Comparison of ENCODE assay signal across 14 mouse cellular contexts in genomic region chr4:43497405-43497804, GRCm38 (mm10). TPM values are rescaled to one million over a fixed set of nuclear protein-coding genes. Genes with fewer than 3 reads are reported as not detected.
A peak's percentile ranks its signal among the peaks of the same experiment; 100 is the strongest.
DNase-seq lines count a peak whose midpoint lies in the region; ATAC-seq lines count a peak whose summit lies in the region.
"Had no signal": no experiment of that assay in that cellular context is flagged by ENCODE, and none has a peak within 500 bp of the region (broad histone marks: within the 10 kb centered on the region; RNA-seq: fewer than 3 reads in every experiment).

No protein-coding gene starts in this region.

- peak overlapping the region; percentile 69; the same call in 1 of the 2 replicates for H3K4me3 ChIP-seq in heart, embryonic 15.5 days
- no peak overlapping the region; the same call in 1 of the 2 replicates for H3K4me3 ChIP-seq in midbrain, embryonic 12.5 days
- H3K4me3 ChIP-seq in midbrain, embryonic 14.5 days (replicated peaks; ENCODE audit: low read depth, low read length), result no peak overlapping the region
- peak overlapping the region; percentile 75 for H3K4me3 ChIP-seq in kidney, embryonic 16.5 days (ENCODE audit: low read length)
- H3K4me3 ChIP-seq in stomach, embryonic 15.5 days (replicated peaks), result 0 out of 2 replicates have a peak overlapping the region, but pooled peaks have one; percentile 62

- WGBS in heart, embryonic 15.5 days, result 88% methylated on average over 8 of the region's 8 CpGs
- WGBS in midbrain, embryonic 12.5 days, result 95% methylated on average over 8 of the region's 8 CpGs
- 97% methylated on average over 8 of the region's 8 CpGs for WGBS in midbrain, embryonic 14.5 days
- WGBS in kidney, embryonic 16.5 days, result 86% methylated on average over 8 of the region's 8 CpGs
- WGBS in stomach, embryonic 15.5 days, result 90% methylated on average over 8 of the region's 8 CpGs

- H3K9ac ChIP-seq in heart, embryonic 15.5 days, result no peak overlapping the region
- H3K9ac ChIP-seq in midbrain, embryonic 12.5 days (replicated peaks), result no peak overlapping the region
- H3K9ac ChIP-seq in midbrain, embryonic 14.5 days (replicated peaks; ENCODE audit: low read length), result no peak overlapping the region
- H3K9ac ChIP-seq in kidney, embryonic 16.5 days (replicated peaks; ENCODE audit: low read length), result no peak overlapping the region
- no peak overlapping the region for H3K9ac ChIP-seq in stomach, embryonic 15.5 days

- DNase-seq in heart, adult 8-10 months (ENCODE audit: low spot score), result no peak
- no peak for DNase-seq in midbrain, embryonic 14.5 days
- no peak for DNase-seq in adrenal gland, postnatal 4 days (ENCODE audit: low spot score in 2 of 2)
- no peak for DNase-seq in cerebellum, postnatal 4 days (ENCODE audit: low spot score in 2 of 2)
- DNase-seq: cerebellum, postnatal 14 days; thymus, postnatal 25 days had no signal

- no peaks in the 10 kb centered on the region for H3K9me3 ChIP-seq in heart, embryonic 15.5 days (replicated peaks)
- H3K9me3 ChIP-seq in midbrain, embryonic 12.5 days, result no peaks in the 10 kb centered on the region
- H3K9me3 ChIP-seq in midbrain, embryonic 14.5 days (ENCODE audit: control insufficient read depth, low read length), result no peaks in the 10 kb centered on the region
- no peaks in the 10 kb centered on the region for H3K9me3 ChIP-seq in kidney, embryonic 16.5 days (ENCODE audit: low read length)
- H3K9me3 ChIP-seq in stomach, embryonic 15.5 days, result no peaks in the 10 kb centered on the region
- H3K9me3 ChIP-seq: hindbrain, embryonic 10.5 days had no signal

- peaks cover 57% of the 10 kb centered on the region for H3K4me1 ChIP-seq in heart, embryonic 15.5 days (replicated peaks)
- H3K4me1 ChIP-seq in midbrain, embryonic 12.5 days, result peaks cover 39% of the 10 kb centered on the region
- peaks cover 17% of the 10 kb centered on the region for H3K4me1 ChIP-seq in midbrain, embryonic 14.5 days (ENCODE audit: control insufficient read depth, insufficient read depth, low read length)
- H3K4me1 ChIP-seq in kidney, embryonic 16.5 days (ENCODE audit: insufficient read depth, low read length), result peaks cover 35% of the 10 kb centered on the region
- peaks cover 30% of the 10 kb centered on the region for H3K4me1 ChIP-seq in stomach, embryonic 15.5 days

- peak overlapping the region; percentile 88 for H3K4me2 ChIP-seq in heart, embryonic 15.5 days
- peak overlapping the region; percentile 78 for H3K4me2 ChIP-seq in midbrain, embryonic 12.5 days (replicated peaks)
- no peak overlapping the region for H3K4me2 ChIP-seq in midbrain, embryonic 14.5 days (ENCODE audit: low read length)
- H3K4me2 ChIP-seq in kidney, embryonic 16.5 days (replicated peaks; ENCODE audit: low read depth, low read length), result peak overlapping the region; percentile 83; the same call in 1 of the 2 replicates
- peak overlapping the region; percentile 74; the same call in 1 of the 2 replicates for H3K4me2 ChIP-seq in stomach, embryonic 15.5 days

- no peak for ATAC-seq in heart, embryonic 15.5 days (replicated peaks; ENCODE audit: insufficient number of reproducible peaks, insufficient read depth, low FRiP score, low read depth)
- no peak for ATAC-seq in midbrain, embryonic 12.5 days (ENCODE audit: low FRiP score, low read depth)
- ATAC-seq in midbrain, embryonic 14.5 days (ENCODE audit: low FRiP score, low TSS enrichment), result no peak
- no peak for ATAC-seq in kidney, embryonic 16.5 days (ENCODE audit: low FRiP score, low TSS enrichment)
- ATAC-seq in stomach, embryonic 15.5 days (ENCODE audit: insufficient read depth, low FRiP score, low read depth), result no peak

- H3K36me3 ChIP-seq in heart, embryonic 15.5 days, result peaks cover 7% of the 10 kb centered on the region; the same call in 1 of the 2 replicates
- 0 out of 2 replicates have a peak, but pooled peaks cover 2% of the 10 kb centered on the region for H3K36me3 ChIP-seq in midbrain, embryonic 12.5 days
- H3K36me3 ChIP-seq in midbrain, embryonic 14.5 days (ENCODE audit: control insufficient read depth, insufficient read depth, low read length), result no peaks in the 10 kb centered on the region
- H3K36me3 ChIP-seq in kidney, embryonic 16.5 days (ENCODE audit: insufficient read depth, low read length), result peaks cover 10% of the 10 kb centered on the region
- H3K36me3 ChIP-seq in stomach, embryonic 15.5 days, result peaks cover 8% of the 10 kb centered on the region; the same call in 1 of the 2 replicates

- H3K27me3 ChIP-seq in heart, embryonic 15.5 days, result no peaks in the 10 kb centered on the region
- H3K27me3 ChIP-seq in midbrain, embryonic 12.5 days, result peaks cover 38% of the 10 kb centered on the region
- H3K27me3 ChIP-seq in midbrain, embryonic 14.5 days (ENCODE audit: control insufficient read depth, insufficient read depth, low read length), result no peaks in the 10 kb centered on the region
- H3K27me3 ChIP-seq in kidney, embryonic 16.5 days (ENCODE audit: insufficient read depth, low read length), result no peaks in the 10 kb centered on the region
- no peaks in the 10 kb centered on the region for H3K27me3 ChIP-seq in stomach, embryonic 15.5 days (replicated peaks)

- H3K27ac ChIP-seq in heart, embryonic 15.5 days, result no peak overlapping the region
- no peak overlapping the region for H3K27ac ChIP-seq in midbrain, embryonic 12.5 days (replicated peaks)
- no peak overlapping the region for H3K27ac ChIP-seq in midbrain, embryonic 14.5 days (replicated peaks; ENCODE audit: low read depth, low read length)
- no peak overlapping the region for H3K27ac ChIP-seq in kidney, embryonic 16.5 days (ENCODE audit: low read length)
- no peak overlapping the region for H3K27ac ChIP-seq in stomach, embryonic 15.5 days

RNA-seq across cellular contexts. Expression of gene Arhgef39, which starts 2.1 kb away (rescaled TPM):
- polyA plus RNA-seq in heart, embryonic 15.5 days (2015; fragmentation: Nextera tagmentation; extraction: Ambion mirVana), result 34.4 and 35.9 TPM in 2 replicates
- total RNA-seq in heart, adult 8-10 months (2022), result not detected
- polyA plus RNA-seq in midbrain, embryonic 12.5 days (2016; fragmentation: Nextera tagmentation; extraction: Ambion mirVana), result 33.1 TPM in 2 replicates
- polyA plus RNA-seq in midbrain, embryonic 14.5 days (2014; fragmentation: Nextera tagmentation; extraction: Ambion mirVana), result 5.0 and 6.0 TPM in 2 replicates
- polyA plus RNA-seq in kidney, embryonic 16.5 days (2015; fragmentation: Nextera tagmentation; extraction: Ambion mirVana), result 45.3 and 47.7 TPM in 2 replicates
- polyA plus RNA-seq in stomach, embryonic 15.5 days (2015; fragmentation: Nextera tagmentation; extraction: Ambion mirVana), result 44.5 and 52.0 TPM in 2 replicates
- total RNA-seq in adrenal gland, postnatal 4 days (2021), result 10 to 100 TPM; 11.3 to 15.0 TPM

RNA-seq across cellular contexts. Expression of gene Ccdc107, which starts 4.7 kb away (rescaled TPM):
- polyA plus RNA-seq in heart, embryonic 15.5 days (2015; fragmentation: Nextera tagmentation; extraction: Ambion mirVana), result 71.4 and 74.5 TPM in 2 replicates
- 10 to 100 TPM; 28.7 to 39.4 (median 32.4) TPM for total RNA-seq in heart, adult 8-10 months (2022)
- polyA plus RNA-seq in midbrain, embryonic 12.5 days (2016; fragmentation: Nextera tagmentation; extraction: Ambion mirVana), result 45.0 and 47.9 TPM in 2 replicates
- polyA plus RNA-seq in midbrain, embryonic 14.5 days (2014; fragmentation: Nextera tagmentation; extraction: Ambion mirVana), result 68.1 and 80.6 TPM in 2 replicates
- 73.5 and 89.4 TPM in 2 replicates for polyA plus RNA-seq in kidney, embryonic 16.5 days (2015; fragmentation: Nextera tagmentation; extraction: Ambion mirVana)
- polyA plus RNA-seq in stomach, embryonic 15.5 days (2015; fragmentation: Nextera tagmentation; extraction: Ambion mirVana), result 104 and 105 TPM in 2 replicates
- 10 to 100 TPM; 44.3 TPM for total RNA-seq in adrenal gland, postnatal 4 days (2021)

RNA-seq across cellular contexts. Expression of gene Car9, which starts 9.4 kb away (rescaled TPM):
- 2.3 and 2.4 TPM in 2 replicates for polyA plus RNA-seq in heart, embryonic 15.5 days (2015; fragmentation: Nextera tagmentation; extraction: Ambion mirVana)
- 1 to 10 TPM in 1 of 4 experiments, under 1 TPM in 3; 0.25 to 1.0 (median 0.52) TPM for total RNA-seq in heart, adult 8-10 months (2022)
- polyA plus RNA-seq in midbrain, embryonic 12.5 days (2016; fragmentation: Nextera tagmentation; extraction: Ambion mirVana), result 0.52 and 0.61 TPM in 2 replicates
- 0.30 TPM in 1 of 2 replicates, not detected in the other for polyA plus RNA-seq in midbrain, embryonic 14.5 days (2014; fragmentation: Nextera tagmentation; extraction: Ambion mirVana)
- 1.5 and 2.7 TPM in 2 replicates for polyA plus RNA-seq in kidney, embryonic 16.5 days (2015; fragmentation: Nextera tagmentation; extraction: Ambion mirVana)
- polyA plus RNA-seq in stomach, embryonic 15.5 days (2015; fragmentation: Nextera tagmentation; extraction: Ambion mirVana), result 30.9 and 45.8 TPM in 2 replicates
- 1 to 10 TPM; 1.4 to 1.5 TPM for total RNA-seq in adrenal gland, postnatal 4 days (2021)
- total RNA-seq: CH12.LX; layer of hippocampus, postnatal 14 days; neutrophil, adult 5-6 weeks had no signal

RNA-seq across cellular contexts. Expression of gene Sit1, which starts 13.9 kb away (rescaled TPM):
- 0.10 and 1.4 TPM in 2 replicates for polyA plus RNA-seq in heart, embryonic 15.5 days (2015; fragmentation: Nextera tagmentation; extraction: Ambion mirVana)
- not detected for total RNA-seq in heart, adult 8-10 months (2022)
- not detected in 2 replicates for polyA plus RNA-seq in midbrain, embryonic 12.5 days (2016; fragmentation: Nextera tagmentation; extraction: Ambion mirVana)
- not detected in 2 replicates for polyA plus RNA-seq in midbrain, embryonic 14.5 days (2014; fragmentation: Nextera tagmentation; extraction: Ambion mirVana)
- polyA plus RNA-seq in kidney, embryonic 16.5 days (2015; fragmentation: Nextera tagmentation; extraction: Ambion mirVana), result not detected in 2 replicates
- polyA plus RNA-seq in stomach, embryonic 15.5 days (2015; fragmentation: Nextera tagmentation; extraction: Ambion mirVana), result not detected in 2 replicates
- total RNA-seq in adrenal gland, postnatal 4 days (2021), result not detected
- total RNA-seq: layer of hippocampus, postnatal 14 days had no signal
- polyA plus RNA-seq: hindbrain, embryonic 10.5 days had no signal

RNA-seq across cellular contexts. Expression of gene Tpm2, which starts 26.2 kb away (rescaled TPM):
- 159 and 177 TPM in 2 replicates for polyA plus RNA-seq in heart, embryonic 15.5 days (2015; fragmentation: Nextera tagmentation; extraction: Ambion mirVana)
- total RNA-seq in heart, adult 8-10 months (2022), result 10 to 100 TPM; 25.4 to 34.9 (median 31.1) TPM
- polyA plus RNA-seq in midbrain, embryonic 12.5 days (2016; fragmentation: Nextera tagmentation; extraction: Ambion mirVana), result 46.0 and 61.3 TPM in 2 replicates
- 3.6 and 10.8 TPM in 2 replicates for polyA plus RNA-seq in midbrain, embryonic 14.5 days (2014; fragmentation: Nextera tagmentation; extraction: Ambion mirVana)
- polyA plus RNA-seq in kidney, embryonic 16.5 days (2015; fragmentation: Nextera tagmentation; extraction: Ambion mirVana), result 233 and 312 TPM in 2 replicates
- polyA plus RNA-seq in stomach, embryonic 15.5 days (2015; fragmentation: Nextera tagmentation; extraction: Ambion mirVana), result 795 and 837 TPM in 2 replicates
- 100 to 1,000 TPM; 135 to 293 TPM for total RNA-seq in adrenal gland, postnatal 4 days (2021)

Comparison
In these comparisons a context has a peak if more than half of its experiments do, and no peak if none do; other contexts are left out.
1. H3K4me3 ChIP-seq: peak in heart, embryonic 15.5 days (single experiment), kidney, embryonic 16.5 days (single experiment) and stomach, embryonic 15.5 days (single experiment); none in midbrain, embryonic 12.5 days (single experiment) and midbrain, embryonic 14.5 days (single experiment).